Mouse (Mus musculus) heart, embryonic 12.5 days (tissue): ENCODE results near the gene Zic2. TPM values are rescaled to one million over a fixed set of nuclear protein-coding genes. Genes with fewer than 3 reads are reported as not detected.

Source experiments
- polyA plus RNA-seq: library from polyadenylated mRNA; unstranded; fragments of >200 nt; fragmentation: Nextera tagmentation; extraction: Ambion mirVana; gene quantifications from 2 replicates; pipeline ENCODE4 v1.2.1, GENCODE M21; 2016

Zic2 gene
- polyA plus RNA-seq, 1 experiment from 2014 or later: not detected

Other genes starting within 250 kb of the Zic2 start
- gene Gm5089, start 24.3 kb upstream of the Zic2 start, polyA plus RNA-seq: not detected in 2 replicates
- 0.04 TPM in 1 of 2 replicates, not detected in the other for gene Zic5, start 9.8 kb upstream of the Zic2 start, polyA plus RNA-seq
- gene Gm10837, start 15.2 kb downstream of the Zic2 start, polyA plus RNA-seq: not detected in 2 replicates
- gene Pcca, start 58.9 kb downstream of the Zic2 start, polyA plus RNA-seq: 28.0 and 28.4 TPM in 2 replicates